Mouse (Mus musculus): ENCODE data around the gene Pam. TPM values are rescaled to one million over a fixed set of nuclear protein-coding genes. Genes with fewer than 3 reads are reported as not detected.
"Not testable (repeated sequence)": the region's sequence is repeated elsewhere in the genome, so short reads cannot be mapped to it uniquely, and the experiment has no call there.

The Pam gene
- polyA plus RNA-seq, 1 experiment = 54.7 TPM

GRCm38 (mm10) chr1:97769294-97769903, 326.0 kb downstream of the Pam start:
- no peak for TF ChIP-seq CTCF (conservative IDR thresholded peaks at IDR 0.05; ENCODE audit: insufficient read depth, insufficient read length, low read depth, low read length)
- TF ChIP-seq POLR2A (IDR thresholded peaks at IDR 0.05; ENCODE audit: low read depth, low read length) = no peak
- Histone ChIP-seq H3K27ac (ENCODE audit: insufficient read depth, low read depth, low read length) (peak overlapping the region; percentile 9; the same call in 1 of the 2 replicates), H3K4me1 (ENCODE audit: control insufficient read depth, insufficient read depth, low read length) (peaks cover 4% of the 10 kb centered on the region; the same call in 1 of the 2 replicates), H3K36me3 (ENCODE audit: control insufficient read depth, insufficient read depth, low read length) (no peaks in the 10 kb centered on the region), H3K27me3 (replicated peaks; ENCODE audit: control insufficient read depth, insufficient read depth, low read length) (no peaks in the 10 kb centered on the region), H3K4me3 (ENCODE audit: insufficient read depth, low read depth, low read length) (peak overlapping the region; percentile 87)
- DNase-seq = peak; percentile 22
- WGBS = under 1% methylated on average over 40 of the region's 40 CpGs

GRCm38 (mm10) chr1:97768906-97769293, 326.5 kb downstream of the Pam start:
- peaks cover 4% of the 10 kb centered on the region; the same call in 1 of the 2 replicates for H3K4me1 ChIP-seq (ENCODE audit: control insufficient read depth, insufficient read depth, low read length)
- DNase-seq = no peak
- no peaks in the 10 kb centered on the region for H3K36me3 ChIP-seq (ENCODE audit: control insufficient read depth, insufficient read depth, low read length)
- H3K4me3 ChIP-seq (ENCODE audit: insufficient read depth, low read depth, low read length) = peak overlapping the region; percentile 87
- H3K27me3 ChIP-seq (replicated peaks; ENCODE audit: control insufficient read depth, insufficient read depth, low read length) = no peaks in the 10 kb centered on the region
- no peak overlapping the region; the same call in 1 of the 2 replicates for H3K27ac ChIP-seq (ENCODE audit: insufficient read depth, low read depth, low read length)
- 4% methylated on average over 7 of the region's 7 CpGs for WGBS
- no peak for TF ChIP-seq POLR2A (IDR thresholded peaks at IDR 0.05; ENCODE audit: low read depth, low read length)
- no peak for TF ChIP-seq CTCF (conservative IDR thresholded peaks at IDR 0.05; ENCODE audit: insufficient read depth, insufficient read length, low read depth, low read length)

GRCm38 (mm10) chr1:97768089-97768488, 327.4 kb downstream of the Pam start:
- TF ChIP-seq POLR2A (IDR thresholded peaks at IDR 0.05; ENCODE audit: low read depth, low read length) (no peak), CTCF (conservative IDR thresholded peaks at IDR 0.05; ENCODE audit: insufficient read depth, insufficient read length, low read depth, low read length) (no peak)
- Histone ChIP-seq H3K4me3 (ENCODE audit: insufficient read depth, low read depth, low read length) (no peak overlapping the region), H3K4me1 (ENCODE audit: control insufficient read depth, insufficient read depth, low read length) (peaks cover 4% of the 10 kb centered on the region; the same call in 1 of the 2 replicates), H3K27me3 (replicated peaks; ENCODE audit: control insufficient read depth, insufficient read depth, low read length) (no peaks in the 10 kb centered on the region), H3K36me3 (ENCODE audit: control insufficient read depth, insufficient read depth, low read length) (no peaks in the 10 kb centered on the region), H3K27ac (ENCODE audit: insufficient read depth, low read depth, low read length) (no peak overlapping the region)
- WGBS = 70% methylated on average over 2 of the region's 2 CpGs
- DNase-seq = peak; percentile 12

GRCm38 (mm10) chr1:97765712-97766111, 329.7 kb downstream of the Pam start:
- not testable (repeated sequence) for H3K27ac ChIP-seq (ENCODE audit: insufficient read depth, low read depth, low read length); H3K4me1 ChIP-seq (ENCODE audit: control insufficient read depth, insufficient read depth, low read length); H3K36me3 ChIP-seq (ENCODE audit: control insufficient read depth, insufficient read depth, low read length); H3K27me3 ChIP-seq (replicated peaks; ENCODE audit: control insufficient read depth, insufficient read depth, low read length); DNase-seq; H3K4me3 ChIP-seq (ENCODE audit: insufficient read depth, low read depth, low read length)
- WGBS = 85% methylated on average over 4 of the region's 4 CpGs

GRCm38 (mm10) chr1:97761477-97761876, 334.0 kb downstream of the Pam start:
- H3K27me3 ChIP-seq (replicated peaks; ENCODE audit: control insufficient read depth, insufficient read depth, low read length) = no peaks in the 10 kb centered on the region
- 82% methylated on average over 6 of the region's 6 CpGs for WGBS
- no peaks in the 10 kb centered on the region; the same call in 1 of the 2 replicates for H3K4me1 ChIP-seq (ENCODE audit: control insufficient read depth, insufficient read depth, low read length)
- DNase-seq = no peak
- no peak for TF ChIP-seq CTCF (conservative IDR thresholded peaks at IDR 0.05; ENCODE audit: insufficient read depth, insufficient read length, low read depth, low read length)
- no peak for TF ChIP-seq POLR2A (IDR thresholded peaks at IDR 0.05; ENCODE audit: low read depth, low read length)
- H3K4me3 ChIP-seq (ENCODE audit: insufficient read depth, low read depth, low read length) = no peak overlapping the region
- no peaks in the 10 kb centered on the region; the same call in 1 of the 2 replicates for H3K36me3 ChIP-seq (ENCODE audit: control insufficient read depth, insufficient read depth, low read length)
- H3K27ac ChIP-seq (ENCODE audit: insufficient read depth, low read depth, low read length) = no peak overlapping the region

- H3K36me3 ChIP-seq (ENCODE audit: control insufficient read depth, insufficient read depth, low read length) = no peaks in the 10 kb centered on the region; the same call in 1 of the 2 replicates
- TF ChIP-seq CTCF (conservative IDR thresholded peaks at IDR 0.05; ENCODE audit: insufficient read depth, insufficient read length, low read depth, low read length) = no peak
- TF ChIP-seq POLR2A (IDR thresholded peaks at IDR 0.05; ENCODE audit: low read depth, low read length) = no peak
- H3K27me3 ChIP-seq (replicated peaks; ENCODE audit: control insufficient read depth, insufficient read depth, low read length) = no peaks in the 10 kb centered on the region
- no peak for DNase-seq
- 73% methylated on average over 7 of the region's 7 CpGs for WGBS
- H3K4me1 ChIP-seq (ENCODE audit: control insufficient read depth, insufficient read depth, low read length) = no peaks in the 10 kb centered on the region; the same call in 1 of the 2 replicates
- H3K27ac ChIP-seq (ENCODE audit: insufficient read depth, low read depth, low read length) = 0 out of 2 replicates have a peak overlapping the region, but pooled peaks have one; percentile 31
- no peak overlapping the region for H3K4me3 ChIP-seq (ENCODE audit: insufficient read depth, low read depth, low read length)
Observed at GRCm38 (mm10) chr1:97760598-97760997, 334.8 kb downstream of the Pam start.

- DNase-seq = peak; percentile 34
- TF ChIP-seq POLR2A (IDR thresholded peaks at IDR 0.05; ENCODE audit: low read depth, low read length) (no peak), CTCF (conservative IDR thresholded peaks at IDR 0.05; ENCODE audit: insufficient read depth, insufficient read length, low read depth, low read length) (no peak)
- H3K27me3 ChIP-seq (replicated peaks; ENCODE audit: control insufficient read depth, insufficient read depth, low read length) = no peaks in the 10 kb centered on the region
- no peaks in the 10 kb centered on the region; the same call in 1 of the 2 replicates for H3K4me1 ChIP-seq (ENCODE audit: control insufficient read depth, insufficient read depth, low read length)
- H3K36me3 ChIP-seq (ENCODE audit: control insufficient read depth, insufficient read depth, low read length) = no peaks in the 10 kb centered on the region; the same call in 1 of the 2 replicates
- H3K27ac ChIP-seq (ENCODE audit: insufficient read depth, low read depth, low read length) = no peak overlapping the region
- no peak overlapping the region for H3K4me3 ChIP-seq (ENCODE audit: insufficient read depth, low read depth, low read length)
Observed at GRCm38 (mm10) chr1:97759841-97760240, 335.6 kb downstream of the Pam start.

Measured in kidney, adult 2 months (tissue).